Mouse (Mus musculus) heart, adult 2 months (tissue): ENCODE results near the gene Nop10.

Experiments used
- EP300 ChIP-seq: fragments of 200-500 bp; IDR thresholded peaks from 2 replicates; pipeline ENCODE4 v1.6.1; 2011; ENCODE audit warnings: low read depth, low read length, control low read depth; ENCODE audit not compliant: insufficient read depth
- POLR2A ChIP-seq: fragments of 200-500 bp; IDR thresholded peaks from 2 replicates; pipeline ENCODE4 v1.6.1; 2011; ENCODE audit warnings: mild to moderate bottlenecking, low read depth, low read length, control low read depth; ENCODE audit not compliant: insufficient read depth

DNA sequence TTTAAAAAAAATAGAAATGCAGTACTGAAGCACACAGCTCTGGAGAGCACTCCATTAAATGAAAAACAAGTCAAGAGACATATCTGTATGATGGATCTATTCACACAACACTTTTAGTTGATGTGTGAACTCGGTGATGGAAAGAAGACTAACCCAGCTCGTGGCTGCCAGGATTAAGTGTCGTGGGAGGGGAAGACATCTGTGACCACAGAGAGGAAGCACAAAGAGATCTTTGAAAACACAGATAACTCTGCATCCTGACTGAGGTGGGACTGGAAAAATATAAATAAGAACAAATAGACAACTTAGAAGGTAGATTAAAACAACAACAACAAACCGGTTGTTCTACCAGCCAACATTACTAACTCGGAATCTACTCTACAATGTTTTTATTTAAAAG is 39.1 kb upstream of the Nop10 start:
- TF ChIP-seq EP300: no peak
- no peak for TF ChIP-seq POLR2A
